Mouse (Mus musculus) intestine, embryonic 16.5 days (tissue): ENCODE results near the gene Myoz1. TPM values are rescaled to one million over a fixed set of nuclear protein-coding genes. Genes with fewer than 3 reads are reported as not detected.

Experiments
- ATAC-seq: fragments of 200-750 bp; cut with Nextera tagmentation; 2 replicates; pipeline ENCODE4 v1.8.0; 2017; ENCODE audit warnings: moderate TSS enrichment, moderate library complexity
- H3K27ac ChIP-seq: fragments of 300-500 bp; sonication (generic); 2 replicates; pipeline ENCODE4 v1.5.1; 2014; ENCODE audit warnings: mild to moderate bottlenecking, low read length
- H3K27me3 ChIP-seq: fragments of 300-500 bp; sonication (generic); replicated peaks from 2 replicates; pipeline ENCODE4 v1.6.1; 2014; ENCODE audit warnings: low read length, control low read depth, mixed read lengths; ENCODE audit not compliant: control insufficient read depth, insufficient read depth
- H3K36me3 ChIP-seq: fragments of 300-500 bp; sonication (generic); 2 replicates; pipeline ENCODE4 v1.6.1; 2014; ENCODE audit warnings: low read length, control low read depth; ENCODE audit not compliant: control insufficient read depth, insufficient read depth
- H3K4me1 ChIP-seq: fragments of 300-500 bp; sonication (generic); 2 replicates; pipeline ENCODE4 v1.6.1; 2014; ENCODE audit warnings: low read length, control low read depth, mixed read lengths; ENCODE audit not compliant: control insufficient read depth, insufficient read depth
- H3K4me2 ChIP-seq: fragments of 300-500 bp; sonication (generic); 2 replicates; pipeline ENCODE4 v1.6.1; 2014; ENCODE audit warnings: low read depth, low read length, control low read depth
- H3K4me3 ChIP-seq: fragments of 300-500 bp; sonication (generic); 2 replicates; pipeline ENCODE4 v1.5.1; 2014; ENCODE audit warnings: mild to moderate bottlenecking, low read length
- H3K9ac ChIP-seq: fragments of 300-500 bp; sonication (generic); 2 replicates; pipeline ENCODE4 v1.6.1; 2014; ENCODE audit warnings: low read depth, low read length
- H3K9me3 ChIP-seq: fragments of 300-500 bp; sonication (generic); 2 replicates; pipeline ENCODE4 v1.6.1; 2016; ENCODE audit warnings: low read length, control low read depth; ENCODE audit not compliant: control insufficient read depth
- WGBS: fragments of 180-500 bp; shearing (Covaris S2); extraction: QIAGEN DNeasy Blood & Tissue Kit; methylation state at CpG from one replicate; pipeline ENCODE4 v1.1.7; 2014; 5-methylcytosine and 5-hydroxymethylcytosine counted together
- polyA plus RNA-seq: library from polyadenylated mRNA; unstranded; fragments of >200 nt; fragmentation: Nextera tagmentation; extraction: Ambion mirVana; gene quantifications from 2 replicates; pipeline ENCODE4 v1.2.1, GENCODE M21; 2015

The Myoz1 gene
- polyA plus RNA-seq, 1 experiment from 2014 or later: 0.26 TPM

DNA sequence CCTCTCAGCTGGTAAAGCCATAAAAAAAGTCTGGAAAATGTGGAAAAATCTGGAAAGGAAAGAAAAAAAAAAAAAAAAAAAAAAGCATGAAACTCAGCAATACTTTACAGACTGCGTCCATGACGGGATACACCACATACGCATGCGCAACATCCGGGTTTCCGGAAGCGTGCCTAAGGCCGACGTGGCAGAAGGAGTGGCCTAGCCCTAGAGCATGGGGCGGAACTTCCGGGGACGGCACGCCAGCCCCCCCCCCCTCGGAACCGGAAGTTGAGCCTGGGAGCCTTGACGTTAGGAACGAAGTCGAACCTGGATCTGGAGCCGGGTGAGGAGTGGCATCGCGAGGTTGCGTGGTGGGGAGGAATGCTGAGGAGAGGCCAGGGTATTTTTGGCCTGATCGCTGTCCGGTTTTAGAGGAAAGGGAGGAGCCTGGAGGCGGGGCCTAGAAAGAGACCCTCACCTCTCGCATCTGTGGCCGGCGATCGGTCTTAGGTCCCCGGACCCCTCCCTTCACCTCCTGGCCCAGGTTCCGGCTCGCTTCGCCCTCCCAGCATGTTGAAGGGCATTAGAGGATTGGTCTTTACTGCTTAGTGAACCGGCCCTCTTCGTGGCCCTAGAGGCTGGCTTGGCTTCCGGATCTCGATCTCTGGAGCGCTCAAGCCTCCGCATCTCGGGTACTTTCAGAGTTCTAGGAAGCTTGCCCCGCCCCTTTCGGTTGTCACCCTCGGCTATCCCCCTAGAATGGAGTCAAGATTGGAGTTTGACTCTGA is 17.9 kb upstream of the Myoz1 start, which contains the start of gene Sec24c:
TSS of gene Sec24c (plus strand) at position 245 of the 770 bp plus-strand sequence.
- peak within 1 kb of the TSS; percentile 69 for H3K4me3 ChIP-seq
- no peaks in the 10 kb centered on the region for H3K27me3 ChIP-seq
- H3K4me2 ChIP-seq: peak within 1 kb of the TSS; percentile 91
- peaks cover 9% of the 10 kb centered on the region for H3K36me3 ChIP-seq
- peaks cover 10% of the 10 kb centered on the region; the same call in 1 of the 2 replicates for H3K4me1 ChIP-seq
- H3K27ac ChIP-seq: peak within 1 kb of the TSS; percentile 97
- under 1% methylated on average over 43 of the region's 43 CpGs for WGBS
- peak; percentile 97 for ATAC-seq
- no peaks in the 10 kb centered on the region for H3K9me3 ChIP-seq
- H3K9ac ChIP-seq: peak within 1 kb of the TSS; percentile 82

DNA sequence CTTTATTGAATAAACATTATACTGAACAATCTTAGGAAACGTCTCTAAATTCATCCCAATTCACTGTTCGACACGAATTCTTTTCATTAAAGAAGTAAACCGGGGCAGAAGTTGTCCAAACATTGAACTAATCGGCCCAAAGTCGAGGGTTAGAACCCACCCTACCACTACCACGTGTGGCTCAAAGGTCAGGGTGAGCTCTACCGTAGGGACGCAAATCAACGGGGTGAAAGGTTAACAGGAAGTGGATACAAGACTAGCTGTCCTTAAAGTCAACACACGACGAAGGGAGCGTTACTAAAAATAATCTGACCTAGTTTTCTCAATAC is 17.4 kb upstream of the Myoz1 start:
- Histone ChIP-seq H3K27ac (peak overlapping the region; percentile 68), H3K36me3 (peaks cover 7% of the 10 kb centered on the region; the same call in 1 of the 2 replicates), H3K4me3 (peak overlapping the region; percentile 69), H3K27me3 (no peaks in the 10 kb centered on the region), H3K9me3 (no peaks in the 10 kb centered on the region), H3K4me2 (peak overlapping the region; percentile 66), H3K9ac (peak overlapping the region; percentile 30; the same call in 1 of the 2 replicates), H3K4me1 (peaks cover 10% of the 10 kb centered on the region; the same call in 1 of the 2 replicates)
- WGBS: 9% methylated on average over 13 of the region's 13 CpGs
- ATAC-seq: peak; percentile 80

DNA sequence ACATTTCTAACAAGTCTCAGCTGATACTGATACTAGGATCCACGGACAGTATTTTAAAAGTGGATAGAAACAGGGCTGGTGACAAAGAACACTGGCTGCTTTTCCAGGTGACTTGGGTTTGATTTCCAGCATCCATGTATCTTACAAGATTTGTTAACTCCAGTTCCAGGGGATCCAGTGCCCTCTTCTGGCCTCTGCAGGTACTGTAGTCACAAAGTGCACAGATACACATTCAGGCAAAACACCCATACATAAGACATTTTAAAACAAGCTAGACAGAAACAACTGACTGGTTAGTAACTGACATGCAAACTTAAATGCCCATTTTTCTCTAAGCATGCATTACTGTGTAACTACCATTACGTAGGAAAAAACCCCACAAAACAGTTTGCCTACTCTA is 16.6 kb upstream of the Myoz1 start:
- H3K4me1 ChIP-seq: peaks cover 15% of the 10 kb centered on the region; the same call in 1 of the 2 replicates
- no peak overlapping the region for H3K9ac ChIP-seq
- ATAC-seq: no peak
- H3K27ac ChIP-seq: no peak overlapping the region
- peaks cover 7% of the 10 kb centered on the region; the same call in 1 of the 2 replicates for H3K36me3 ChIP-seq
- H3K4me3 ChIP-seq: no peak overlapping the region
- no peak overlapping the region for H3K4me2 ChIP-seq
- H3K9me3 ChIP-seq: no peaks in the 10 kb centered on the region
- WGBS: 90% methylated on average over 2 of the region's 2 CpGs
- no peaks in the 10 kb centered on the region for H3K27me3 ChIP-seq

DNA sequence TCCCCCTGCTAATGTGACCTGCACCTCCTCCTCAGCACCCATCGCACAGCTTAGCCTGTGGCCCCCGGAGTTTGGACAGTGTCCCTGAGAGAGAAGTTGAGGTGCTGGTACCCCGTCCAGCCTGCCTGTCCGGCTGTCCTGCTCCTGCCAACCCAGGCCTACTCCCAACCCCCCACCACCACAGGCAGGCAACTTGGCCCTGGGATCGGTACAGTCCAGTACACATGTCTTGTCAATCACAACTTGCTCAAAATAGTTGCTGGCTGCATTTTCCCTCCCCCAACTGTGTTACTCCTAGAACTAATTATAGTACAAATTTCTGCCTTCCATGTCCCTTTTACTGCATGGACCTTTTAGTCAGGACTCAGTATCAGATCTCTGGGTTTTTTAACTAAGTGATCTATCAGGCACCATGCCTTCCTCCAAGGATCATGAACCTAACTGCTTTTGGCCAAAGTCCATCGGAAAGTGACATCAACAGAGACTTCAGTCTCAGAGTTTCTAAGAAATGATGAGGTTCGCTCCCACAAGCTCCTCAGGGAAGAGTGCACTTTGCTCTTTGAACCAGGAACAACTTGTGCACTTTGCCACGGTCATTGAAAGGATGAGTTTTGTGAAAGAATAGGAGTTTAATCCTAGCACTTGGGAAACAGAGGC is 11.9 kb upstream of the Myoz1 start, which contains the start of gene Synpo2l:
TSS of gene Synpo2l (minus strand) at position 201 of the 657 bp plus-strand sequence.
- H3K9me3 ChIP-seq: no peaks in the 10 kb centered on the region
- peaks cover 8% of the 10 kb centered on the region; the same call in 1 of the 2 replicates for H3K4me1 ChIP-seq
- H3K4me3 ChIP-seq: no peak within 1 kb of the TSS
- H3K36me3 ChIP-seq: no peaks in the 10 kb centered on the region
- peak; percentile 81 for ATAC-seq
- H3K27me3 ChIP-seq: 0 out of 2 replicates have a peak, but pooled peaks cover 3% of the 10 kb centered on the region
- no peak within 1 kb of the TSS for H3K4me2 ChIP-seq
- WGBS: 78% methylated on average over 8 of the region's 8 CpGs
- H3K27ac ChIP-seq: peak within 1 kb of the TSS; percentile 63
- peak within 1 kb of the TSS; percentile 14; the same call in 1 of the 2 replicates for H3K9ac ChIP-seq

DNA sequence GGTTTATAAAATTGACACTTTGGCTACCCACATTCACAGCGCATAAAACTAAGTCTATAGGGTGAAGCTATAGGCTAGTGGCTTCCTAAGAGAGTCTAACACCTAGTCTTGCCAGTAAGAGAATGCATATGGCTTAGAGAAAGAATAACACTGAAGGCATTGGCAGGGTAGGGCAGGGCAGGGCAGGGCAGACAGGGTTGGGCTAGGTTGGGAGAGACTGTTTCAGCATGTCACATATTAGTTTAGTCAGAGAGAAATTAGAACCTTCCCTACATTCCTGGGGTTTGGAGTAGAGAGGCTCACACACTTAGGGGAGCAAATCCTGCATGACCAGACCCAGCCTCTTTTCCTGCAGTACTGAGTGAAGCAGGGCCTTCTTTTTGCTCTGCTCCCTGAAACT is 11.1 kb upstream of the Myoz1 start:
- ATAC-seq: 0 out of 2 replicates have a peak, but pooled peaks have one; percentile 18
- no peak overlapping the region for H3K9ac ChIP-seq
- H3K4me1 ChIP-seq: peaks cover 8% of the 10 kb centered on the region; the same call in 1 of the 2 replicates
- H3K27me3 ChIP-seq: 0 out of 2 replicates have a peak, but pooled peaks cover 3% of the 10 kb centered on the region
- WGBS: 69% methylated on average over 1 of the region's 1 CpGs
- H3K4me3 ChIP-seq: no peak overlapping the region
- H3K9me3 ChIP-seq: no peaks in the 10 kb centered on the region
- H3K4me2 ChIP-seq: no peak overlapping the region
- no peak overlapping the region; the same call in 1 of the 2 replicates for H3K27ac ChIP-seq
- no peaks in the 10 kb centered on the region for H3K36me3 ChIP-seq

DNA sequence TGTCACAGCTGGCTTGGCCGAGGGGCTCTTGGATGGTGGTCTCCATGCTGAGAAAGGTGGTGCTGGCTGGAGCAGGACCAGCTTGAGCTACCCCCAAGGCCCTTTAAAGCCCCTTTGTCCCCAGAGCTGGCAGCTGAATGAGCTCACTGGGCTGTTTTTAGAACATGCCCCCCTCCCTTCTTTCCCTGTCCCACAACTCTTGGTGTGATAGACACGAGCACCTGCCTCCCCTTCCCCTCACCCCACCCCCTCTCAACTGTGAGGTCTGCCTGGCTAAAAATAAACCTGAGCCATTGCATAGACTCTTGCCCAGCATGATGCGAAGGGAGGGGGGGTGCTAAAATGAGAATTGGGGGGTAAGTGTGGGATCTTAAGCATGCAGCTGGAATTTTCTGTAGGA is 8.1 kb upstream of the Myoz1 start:
- WGBS: 64% methylated on average over 3 of the region's 3 CpGs
- ATAC-seq: no peak
- no peak overlapping the region for H3K9ac ChIP-seq

DNA sequence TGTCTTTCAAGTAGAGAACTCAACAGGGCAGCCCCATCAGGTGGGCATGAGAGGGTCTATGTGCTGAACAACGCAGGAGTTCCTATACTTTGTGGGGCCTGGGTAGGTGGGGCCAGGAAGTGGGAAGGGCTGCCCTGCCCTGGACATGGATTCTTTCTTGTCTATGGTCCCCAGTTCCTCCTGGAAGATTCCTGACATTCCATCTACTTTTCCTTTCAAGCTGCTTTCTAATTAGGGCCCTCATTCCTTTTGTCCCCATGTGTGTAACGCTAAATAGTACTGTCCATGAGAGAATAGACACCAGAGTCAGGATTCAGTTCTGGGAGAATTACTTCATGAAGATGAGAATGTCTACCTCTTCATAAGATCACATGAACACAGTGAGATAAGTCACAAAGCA is 7.3 kb upstream of the Myoz1 start:
- Histone ChIP-seq H3K9ac (no peak overlapping the region), H3K36me3 (no peaks in the 10 kb centered on the region), H3K9me3 (no peaks in the 10 kb centered on the region), H3K4me2 (no peak overlapping the region), H3K4me1 (peaks cover 15% of the 10 kb centered on the region), H3K4me3 (no peak overlapping the region), H3K27me3 (0 out of 2 replicates have a peak, but pooled peaks cover 3% of the 10 kb centered on the region), H3K27ac (no peak overlapping the region)
- WGBS: 67% methylated on average over 2 of the region's 2 CpGs
- no peak for ATAC-seq

More for the DNA sequence above, 8.1 kb upstream of the Myoz1 start:
- H3K4me2 ChIP-seq: no peak overlapping the region
- no peaks in the 10 kb centered on the region for H3K9me3 ChIP-seq
- H3K27ac ChIP-seq: no peak overlapping the region
- peaks cover 15% of the 10 kb centered on the region for H3K4me1 ChIP-seq
- H3K4me3 ChIP-seq: no peak overlapping the region
- no peaks in the 10 kb centered on the region for H3K36me3 ChIP-seq
- 0 out of 2 replicates have a peak, but pooled peaks cover 3% of the 10 kb centered on the region for H3K27me3 ChIP-seq

DNA sequence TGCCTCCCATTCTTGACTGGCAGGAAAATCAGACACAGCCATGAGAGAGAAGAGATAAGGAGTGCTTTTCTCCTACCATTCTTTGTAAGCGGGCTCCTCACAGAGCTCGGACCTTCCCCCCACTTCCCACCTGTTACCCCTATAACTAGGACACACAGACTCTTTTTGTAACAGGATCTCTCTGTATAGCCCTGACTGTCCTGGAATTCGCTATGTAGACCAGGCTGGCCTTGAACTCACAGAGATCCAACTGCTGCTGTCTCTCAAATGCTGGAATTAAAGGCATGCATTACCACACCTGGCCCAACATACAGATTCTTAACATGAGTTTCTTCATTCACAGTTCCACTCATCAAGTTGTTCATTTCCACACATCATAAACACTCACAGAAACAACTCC is 6.4 kb upstream of the Myoz1 start:
- Histone ChIP-seq H3K4me3 (no peak overlapping the region), H3K9me3 (no peaks in the 10 kb centered on the region), H3K27ac (no peak overlapping the region), H3K27me3 (0 out of 2 replicates have a peak, but pooled peaks cover 3% of the 10 kb centered on the region), H3K4me2 (no peak overlapping the region), H3K4me1 (peaks cover 8% of the 10 kb centered on the region), H3K9ac (0 out of 2 replicates have a peak overlapping the region, but pooled peaks have one; percentile 72), H3K36me3 (no peaks in the 10 kb centered on the region)
- no peak for ATAC-seq
- WGBS: 85% methylated on average over 3 of the region's 3 CpGs

DNA sequence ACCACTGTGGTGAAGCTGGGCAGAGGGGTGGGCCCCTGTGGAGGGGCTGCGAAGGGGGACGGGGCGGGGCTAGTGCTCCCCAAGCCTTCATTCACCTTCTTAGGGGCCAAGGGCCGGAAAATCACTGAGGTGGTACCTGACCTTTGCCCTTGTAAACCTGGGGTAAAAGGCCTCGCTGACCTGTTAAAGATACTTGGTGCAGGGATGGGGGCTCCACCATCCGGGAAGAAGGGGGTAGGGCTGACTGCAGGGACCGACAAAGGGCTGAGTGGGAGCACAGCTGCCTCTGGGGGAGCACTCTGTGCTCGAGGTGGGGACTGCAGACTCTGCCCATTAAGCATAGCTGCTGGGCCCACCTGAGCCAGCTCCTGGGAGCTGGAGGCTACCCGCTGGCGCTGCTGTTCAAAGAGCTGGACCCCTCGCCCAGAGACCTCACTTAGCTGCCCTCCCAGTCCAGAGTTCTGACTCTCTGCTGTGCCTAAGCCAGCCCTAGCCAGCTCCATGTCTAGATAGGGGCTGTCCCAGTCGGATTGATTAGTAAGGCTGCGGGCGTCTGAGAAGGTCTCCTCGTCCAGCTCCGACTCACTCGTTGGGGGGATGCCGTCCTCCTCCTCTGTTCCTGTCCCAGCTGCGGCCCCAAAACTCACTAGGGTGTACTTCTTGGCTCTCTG is 5.5 kb upstream of the Myoz1 start:
- H3K9me3 ChIP-seq: no peaks in the 10 kb centered on the region
- H3K4me3 ChIP-seq: peak overlapping the region; percentile 67
- WGBS: 16% methylated on average over 19 of the region's 19 CpGs
- peak overlapping the region; percentile 90 for H3K4me2 ChIP-seq
- H3K9ac ChIP-seq: peak overlapping the region; percentile 72
- peaks cover 8% of the 10 kb centered on the region for H3K4me1 ChIP-seq
- peak overlapping the region; percentile 84 for H3K27ac ChIP-seq
- peak; percentile 43 for ATAC-seq
- H3K27me3 ChIP-seq: 0 out of 2 replicates have a peak, but pooled peaks cover 3% of the 10 kb centered on the region
- H3K36me3 ChIP-seq: no peaks in the 10 kb centered on the region
